Mouse (Mus musculus) myocyte (in vitro differentiated cells): ENCODE data around the gene Ncs1.

Source experiments
- CEBPB ChIP-seq: IDR thresholded peaks from 2 replicates; pipeline ENCODE4 v1.6.1; 2011; ENCODE audit warnings: mild to moderate bottlenecking, moderate library complexity; ENCODE audit not compliant: poor library complexity, insufficient read depth, severe bottlenecking
- E2F4 ChIP-seq: IDR thresholded peaks from one replicate; pipeline ENCODE4 v1.6.1; 2011; ENCODE audit warnings: mild to moderate bottlenecking, control low read depth, moderate library complexity; ENCODE audit not compliant: insufficient read depth
- MAX ChIP-seq: IDR thresholded peaks from one replicate; pipeline ENCODE4 v1.6.1; 2011; ENCODE audit warnings: low read depth, mild to moderate bottlenecking, control low read depth
- MYOD1 ChIP-seq, 3 experiments: IDR thresholded peaks; one replicate each; pipeline ENCODE4 v1.6.1; 2011; ENCODE audit warnings: control low read depth in 2 of 3, low read depth in 2 of 3, mild to moderate bottlenecking in 2 of 3, moderate library complexity in 1 of 3; ENCODE audit not compliant: insufficient read length in 2 of 3, control insufficient read depth in 1 of 3
- POLR2A ChIP-seq: IDR thresholded peaks from one replicate; pipeline ENCODE4 v1.6.1; 2011; ENCODE audit warnings: low read depth, mild to moderate bottlenecking, control low read depth, moderate library complexity; ENCODE audit not compliant: insufficient read length
- POLR2AphosphoS2 ChIP-seq: IDR thresholded peaks from one replicate; pipeline ENCODE4 v1.6.1; 2011; ENCODE audit warnings: low read depth, control low read depth; ENCODE audit not compliant: insufficient read length
- REST ChIP-seq: IDR thresholded peaks from one replicate; pipeline ENCODE4 v1.6.1; 2011; ENCODE audit warnings: mild to moderate bottlenecking, control low read depth, moderate library complexity; ENCODE audit not compliant: insufficient read depth, insufficient read length
- SRF ChIP-seq: IDR thresholded peaks from one replicate; pipeline ENCODE4 v1.6.1; 2011; ENCODE audit warnings: low read depth; ENCODE audit not compliant: control insufficient read depth, insufficient read length
- TCF12 ChIP-seq: IDR thresholded peaks from one replicate; pipeline ENCODE4 v1.6.1; 2011; ENCODE audit warnings: mild to moderate bottlenecking, control low read depth; ENCODE audit not compliant: poor library complexity, insufficient read depth, severe bottlenecking
- TCF3 ChIP-seq: IDR thresholded peaks from one replicate; pipeline ENCODE4 v1.6.1; 2011; ENCODE audit warnings: low read depth, control low read depth; ENCODE audit not compliant: insufficient read length
- USF1 ChIP-seq: IDR thresholded peaks from one replicate; pipeline ENCODE4 v1.6.1; 2011; ENCODE audit warnings: low read depth, mild to moderate bottlenecking, control low read depth, moderate library complexity

- no peak for TF ChIP-seq MAX
- TF ChIP-seq TCF3, result no peak
- no peak for TF ChIP-seq POLR2A
- no peak for TF ChIP-seq CEBPB
- TF ChIP-seq USF1, result no peak
- TF ChIP-seq TCF12, result no peak
- TF ChIP-seq E2F4, result no peak
- no peak for TF ChIP-seq MYOD1 (IDR thresholded peaks at IDR 0.05; ENCODE audit: control insufficient read depth in 1 of 3, insufficient read length in 2 of 3, low read depth in 2 of 3)
- TF ChIP-seq POLR2AphosphoS2, result no peak
- TF ChIP-seq REST, result no peak
- TF ChIP-seq SRF, result no peak
Measured at GRCm38 (mm10) chr2:31299996-31300395, 54.4 kb downstream of the Ncs1 start.
